Mouse (Mus musculus) mammary gland, adult 2 months (tissue): Measurements from ENCODE around the gene Fam120b. TPM values are rescaled to one million over a fixed set of nuclear protein-coding genes. Genes with fewer than 3 reads are reported as not detected.

Source experiments
- polyA plus RNA-seq: library from polyadenylated mRNA; depleted of rRNA; stranded (reverse); fragments of >200 nt; gene quantifications from 2 replicates; pipeline ENCODE4 v1.2.3, GENCODE M21; 2012; ENCODE audit warnings: low replicate concordance; rRNA removed

The Fam120b gene
- polyA plus RNA-seq = 8.5 and 12.0 TPM in 2 replicates

DNA sequence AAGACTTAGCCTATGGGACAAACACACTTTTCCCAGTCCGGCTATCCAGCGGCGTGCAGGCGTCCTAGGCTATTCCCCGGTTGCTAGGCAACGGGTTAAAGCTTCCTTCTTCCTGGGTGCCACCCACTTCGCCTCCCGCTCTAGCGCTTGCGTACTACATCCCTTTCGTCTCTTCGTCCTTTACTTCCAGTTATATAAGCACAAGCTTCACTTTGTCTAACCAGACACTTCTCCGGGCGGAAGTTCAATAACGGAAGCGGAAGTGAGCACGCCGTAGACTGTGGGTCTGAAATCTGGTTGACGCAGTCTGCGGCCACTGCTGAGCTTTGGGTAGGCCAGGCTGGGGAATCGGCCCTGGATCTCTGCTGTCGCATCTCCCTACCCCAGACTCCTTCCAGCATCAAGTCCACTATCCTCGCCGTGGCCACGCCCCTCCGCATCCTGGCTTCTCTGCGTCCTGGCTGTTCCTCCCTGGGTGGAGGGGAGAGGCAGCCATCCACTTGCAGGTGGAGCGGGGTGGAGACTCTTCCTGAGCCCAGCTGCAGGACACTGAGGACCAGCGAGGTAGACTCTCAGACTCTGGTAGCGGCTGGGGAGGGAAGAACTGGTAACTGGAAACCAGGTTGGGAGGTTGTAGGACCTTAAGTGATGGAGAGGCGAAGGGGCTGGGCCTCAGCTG is at the start of gene Fam120b:
Gene Fam120b (plus strand): TSS at position 206 of the 679 bp plus-strand sequence.

DNA sequence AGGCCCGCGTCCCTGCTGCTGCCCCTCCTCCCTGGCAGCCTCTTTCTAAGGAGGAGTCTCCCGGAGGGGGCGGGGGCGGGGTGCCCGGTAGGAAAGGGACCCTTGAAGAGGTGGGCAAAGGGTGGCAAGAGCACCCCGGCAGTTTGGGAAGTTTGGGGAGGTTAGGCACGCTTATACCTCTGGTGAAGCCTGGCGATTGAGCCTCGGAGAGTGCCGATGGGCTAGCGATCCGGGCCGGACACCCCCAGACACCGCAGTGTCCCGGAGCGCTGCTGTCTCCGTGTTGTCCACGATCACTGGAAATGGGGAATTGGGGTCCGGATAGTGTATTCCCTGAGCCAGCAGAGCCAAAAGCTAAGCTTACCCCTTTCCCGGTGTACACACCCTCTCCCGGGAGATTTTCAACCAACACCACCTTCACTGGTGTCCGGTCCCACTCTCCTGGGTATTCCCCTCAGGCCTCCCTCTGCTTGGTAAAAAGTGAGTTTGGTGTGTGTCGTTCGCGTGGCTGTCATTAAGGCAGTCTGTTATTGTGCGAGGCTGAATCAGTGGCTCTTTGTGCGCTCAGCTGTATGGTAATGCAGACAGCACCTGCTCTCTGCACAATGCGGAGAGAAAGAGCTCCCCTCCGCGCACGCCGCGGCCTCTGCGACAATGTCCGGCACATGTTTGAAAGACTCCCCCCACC is 19.4 kb upstream of the Fam120b start, which contains the start of gene Dll1:
Gene Dll1 (minus strand): TSS at position 379 of the 688 bp plus-strand sequence.

Other genes starting within 250 kb of the Fam120b start
- gene Dll1, start 19.3 kb upstream of the Fam120b start, polyA plus RNA-seq = 20.2 and 22.4 TPM in 2 replicates
- 67.1 and 107 TPM in 2 replicates for gene Psmb1, start 103.5 kb downstream of the Fam120b start, polyA plus RNA-seq
- 32.8 and 47.5 TPM in 2 replicates for gene Tbp, start 103.7 kb downstream of the Fam120b start, polyA plus RNA-seq
- 21.0 and 47.5 TPM in 2 replicates for gene Pdcd2, start 131.1 kb downstream of the Fam120b start, polyA plus RNA-seq
- gene Prdm9, start 168.2 kb downstream of the Fam120b start, polyA plus RNA-seq = 1.7 and 3.3 TPM in 2 replicates